Mouse (Mus musculus) heart, postnatal 25 days (tissue): ENCODE data around the gene Chd3. TPM values are rescaled to one million over a fixed set of nuclear protein-coding genes. Genes with fewer than 3 reads are reported as not detected.

ENCODE experiments used
- DNase-seq: peaks from one replicate; pipeline ENCODE4 v3.0.0; 2022; ENCODE audit warnings: low spot score
- intact Hi-C: fragments of 180-260 bp; cut with DNase I; formaldehyde crosslinking; loops from one replicate; pipeline ENCODE4 v1.15.1; 2025
- total RNA-seq, 2 experiments: library from RNA; stranded (reverse); gene quantifications; 2 replicates each; pipeline ENCODE4 v1.2.3; 2021

The Chd3 gene
- total RNA-seq, 2 experiments from 2014 or later, result 26.4 to 27.9 TPM

DNA sequence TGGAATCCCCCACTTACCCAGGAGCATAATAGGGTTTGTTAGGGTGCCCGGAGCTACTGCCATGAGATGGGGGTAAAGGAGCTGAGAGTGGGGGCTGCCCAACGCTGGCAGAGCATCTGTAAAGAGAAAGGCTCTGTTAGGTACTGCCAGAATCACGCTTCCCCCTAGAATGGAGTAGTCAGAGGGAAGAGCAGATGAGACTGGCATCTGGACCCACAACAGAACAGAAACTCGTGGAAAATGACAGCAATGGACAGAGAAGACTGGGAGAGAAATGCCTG, 38.5 kb upstream of the Chd3 start:
- intact Hi-C loops, result loop anchor here (10.0 kb wide), 1 partner anchor 587 kb away; the partner anchor contains the start of genes Gabarap and Phf23

GRCm38 (mm10) chr11:69406867-69407723, 37.9 kb upstream of the Chd3 start:
- intact Hi-C loops, result loop anchor here (10.0 kb wide), 1 partner anchor 588 kb away; the partner anchor contains the start of genes Gabarap and Phf23
- no peak for DNase-seq

More for the DNA sequence above, 38.5 kb upstream of the Chd3 start:
- no peak for DNase-seq

DNA sequence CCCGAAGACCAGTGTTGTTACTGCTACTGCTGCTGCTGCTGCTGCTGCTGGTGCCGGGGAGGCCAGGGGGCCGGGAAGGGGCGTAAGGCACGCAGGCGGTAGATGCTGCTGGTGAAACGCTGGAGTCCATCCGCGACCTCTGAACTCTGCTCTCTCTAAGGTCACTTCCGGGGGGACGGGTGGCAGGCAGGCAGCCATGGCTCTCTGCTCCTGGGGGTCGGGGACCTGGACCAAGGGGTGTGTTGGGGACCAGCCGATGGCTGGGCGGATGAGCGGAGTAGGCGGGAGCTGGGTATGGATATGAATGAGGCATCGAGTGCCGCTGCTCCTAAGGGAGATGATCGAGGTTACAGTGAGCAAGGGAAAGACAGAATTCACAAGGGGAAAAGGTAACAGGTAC, 37.1 kb upstream of the Chd3 start:
- no peak for DNase-seq
- intact Hi-C loops, result loop anchor here (10.0 kb wide), 1 partner anchor 589 kb away; the partner anchor contains the start of genes Gabarap and Phf23

GRCm38 (mm10) chr11:69405397-69406200, 36.4 kb upstream of the Chd3 start:
- no peak for DNase-seq
- intact Hi-C loops, result loop anchor here (10.0 kb wide), 1 partner anchor 589 kb away; the partner anchor contains the start of genes Gabarap and Phf23

DNA sequence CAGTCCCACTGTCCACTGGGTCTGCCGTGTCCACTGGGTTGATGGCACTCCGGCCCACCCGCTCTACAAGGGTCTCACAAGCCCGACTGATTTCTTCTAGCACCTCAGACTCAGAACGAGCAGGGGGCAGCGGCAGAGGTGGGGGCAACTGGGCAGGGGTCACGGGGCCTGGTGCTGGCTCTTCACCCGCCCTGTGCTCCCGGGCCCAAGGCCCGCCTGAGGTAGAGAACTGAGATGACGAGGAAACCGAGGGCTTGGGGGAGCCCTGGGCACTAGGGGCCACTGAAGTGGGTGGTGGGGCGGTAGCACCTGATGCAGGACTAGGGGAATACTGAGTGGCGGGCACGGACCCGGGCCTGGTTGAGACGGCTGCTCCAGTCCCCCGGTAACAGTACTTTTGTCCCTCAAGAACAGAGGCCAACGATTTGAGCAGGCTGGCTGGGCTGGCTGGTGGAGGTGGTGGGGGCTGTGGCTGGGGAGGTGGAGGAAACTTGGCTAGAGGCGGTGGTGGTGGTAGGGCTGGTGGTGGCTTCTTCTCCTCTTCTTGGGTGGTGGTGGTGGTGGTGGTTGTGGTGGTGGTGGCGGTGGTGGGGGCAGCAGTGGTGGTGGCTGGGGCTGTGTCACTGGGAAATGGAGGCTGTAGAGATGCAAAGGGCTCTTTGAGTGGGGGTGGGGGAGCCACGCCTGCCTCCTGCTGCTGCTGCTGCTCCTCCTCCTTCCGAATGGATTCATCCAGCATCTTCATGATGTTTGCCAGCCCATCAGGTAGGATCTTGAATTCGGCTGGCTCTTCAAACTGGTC, 35.6 kb upstream of the Chd3 start:
- intact Hi-C loops, result loop anchor here (10.0 kb wide), 1 partner anchor 590 kb away; the partner anchor contains the start of genes Gabarap and Phf23
- DNase-seq, result no peak

- DNase-seq, result no peak
- intact Hi-C loops, result loop anchor here (10.0 kb wide), 1 partner anchor 591 kb away; the partner anchor contains the start of genes Gabarap and Phf23
Observed at GRCm38 (mm10) chr11:69403691-69404594, 34.7 kb upstream of the Chd3 start.

DNA sequence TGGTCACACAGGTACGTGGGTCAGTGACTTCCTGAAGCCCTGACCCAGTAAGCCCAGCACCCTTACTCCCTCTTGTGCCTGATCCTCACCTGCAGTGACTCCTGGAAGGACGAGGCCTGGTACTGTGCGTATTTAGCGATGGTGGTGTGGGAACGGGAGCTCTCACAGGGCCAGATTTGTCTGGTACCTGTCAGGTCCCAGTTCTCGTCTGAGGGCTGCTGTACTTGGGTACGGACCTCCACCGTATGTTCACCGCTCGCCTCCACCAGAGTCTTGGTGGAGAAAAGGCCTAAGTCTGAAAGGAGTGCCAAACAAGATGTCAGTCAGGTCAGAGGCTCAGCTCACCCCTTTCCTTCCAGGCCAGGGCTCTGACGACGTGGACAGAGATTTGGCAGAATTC, 32.8 kb upstream of the Chd3 start:
- no peak for DNase-seq

GRCm38 (mm10) chr11:69401210-69401637, 32.0 kb upstream of the Chd3 start:
- DNase-seq, result peak; percentile 74
- intact Hi-C loops, result loop anchor here (1.0 to 10.0 kb wide), 2 partner anchors 113 to 594 kb away; partner anchors contain the start of genes Gabarap and Phf23

More for the DNA sequence above, 32.8 kb upstream of the Chd3 start:
- intact Hi-C loops, result loop anchor here (1.0 to 10.0 kb wide), 2 partner anchors 112 to 593 kb away; partner anchors contain the start of genes Gabarap and Phf23

DNA sequence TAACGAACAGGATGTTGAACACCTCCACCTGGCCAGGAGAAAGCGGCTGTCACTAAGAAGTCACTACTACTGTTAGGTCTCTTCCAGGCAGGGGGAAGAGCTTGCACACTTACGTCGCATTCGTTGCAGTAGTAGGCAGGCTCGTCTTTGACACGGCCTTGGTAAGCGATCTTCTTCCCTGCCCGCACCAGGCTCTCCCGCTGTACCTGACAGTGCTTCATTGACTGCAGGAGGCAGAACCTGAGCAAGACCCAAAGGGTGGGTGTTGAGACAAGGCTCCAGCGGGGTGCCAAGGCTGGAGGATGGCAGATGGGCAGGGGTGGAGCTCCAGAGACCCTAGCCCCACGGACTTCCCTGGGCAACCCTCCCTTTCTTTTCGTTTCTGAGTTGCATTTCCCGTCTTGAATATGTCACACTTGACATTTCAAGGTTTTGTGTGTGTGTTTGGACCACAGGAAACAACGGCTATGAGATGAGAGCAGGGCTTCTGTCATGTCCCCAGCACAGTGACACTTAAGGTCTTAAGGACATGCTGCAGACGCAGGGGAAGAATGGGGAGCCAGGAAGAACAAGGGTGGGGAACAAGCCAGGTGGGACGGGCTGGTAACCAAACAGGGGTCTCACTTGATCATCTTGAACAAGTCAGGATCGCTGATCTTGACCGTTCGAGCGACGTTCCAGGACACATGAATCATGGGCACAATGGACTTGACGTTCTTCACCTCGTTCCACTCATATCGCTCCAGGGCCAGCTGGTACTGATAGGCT, 31.1 kb upstream of the Chd3 start:
- no peak for DNase-seq
- intact Hi-C loops, result loop anchor here (1.0 to 10.0 kb wide), 2 partner anchors 32 to 595 kb away; partner anchors contain the start of genes Gabarap and Phf23

DNA sequence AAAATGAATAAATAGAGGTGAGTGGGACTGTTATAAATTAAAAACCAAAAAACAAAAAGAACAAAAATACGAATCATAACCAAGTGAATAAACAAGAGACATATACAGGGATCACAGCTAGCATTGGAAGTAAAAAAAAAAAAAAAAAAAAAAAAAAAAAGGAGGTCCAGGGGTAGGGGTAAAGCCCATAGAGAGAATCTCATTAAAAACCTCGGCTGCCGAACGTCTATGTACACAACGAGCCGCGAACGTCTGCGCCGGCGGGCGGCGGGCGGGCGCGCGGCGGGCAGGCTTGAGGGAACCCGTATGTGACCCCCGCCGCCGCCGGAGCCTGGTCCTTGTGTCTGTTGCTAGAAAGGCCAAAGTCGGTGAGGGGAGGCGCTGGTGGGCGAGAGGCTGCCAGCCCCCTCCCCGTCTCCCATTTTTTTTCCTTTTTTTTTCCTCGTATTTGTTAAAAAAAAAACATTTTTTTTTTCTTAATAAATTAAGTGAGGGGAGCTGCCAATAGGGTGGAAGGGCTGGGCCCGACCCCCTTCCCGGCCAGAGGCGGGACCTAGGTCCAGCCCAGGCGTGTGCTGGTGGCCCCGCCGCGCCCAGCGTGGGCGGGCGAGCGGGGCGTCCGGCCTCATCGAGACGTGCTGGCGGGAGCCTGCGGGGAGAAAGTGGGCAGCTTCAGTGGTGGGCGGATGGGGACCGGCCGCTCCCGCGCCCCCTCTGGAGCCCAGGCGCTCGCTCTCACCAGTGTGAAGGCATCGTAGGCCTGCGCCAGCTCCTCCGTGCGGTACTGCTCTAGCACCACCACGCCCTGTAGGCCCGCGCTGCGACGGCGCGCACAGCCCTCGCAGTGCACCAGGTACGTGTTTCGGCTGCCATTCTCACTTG, 30.2 kb upstream of the Chd3 start:
- no peak for DNase-seq
- intact Hi-C loops, result loop anchor here (1.0 to 10.0 kb wide), 3 partner anchors 33 to 595 kb away; partner anchors contain the start of genes Gabarap, Per1 and Phf23

DNA sequence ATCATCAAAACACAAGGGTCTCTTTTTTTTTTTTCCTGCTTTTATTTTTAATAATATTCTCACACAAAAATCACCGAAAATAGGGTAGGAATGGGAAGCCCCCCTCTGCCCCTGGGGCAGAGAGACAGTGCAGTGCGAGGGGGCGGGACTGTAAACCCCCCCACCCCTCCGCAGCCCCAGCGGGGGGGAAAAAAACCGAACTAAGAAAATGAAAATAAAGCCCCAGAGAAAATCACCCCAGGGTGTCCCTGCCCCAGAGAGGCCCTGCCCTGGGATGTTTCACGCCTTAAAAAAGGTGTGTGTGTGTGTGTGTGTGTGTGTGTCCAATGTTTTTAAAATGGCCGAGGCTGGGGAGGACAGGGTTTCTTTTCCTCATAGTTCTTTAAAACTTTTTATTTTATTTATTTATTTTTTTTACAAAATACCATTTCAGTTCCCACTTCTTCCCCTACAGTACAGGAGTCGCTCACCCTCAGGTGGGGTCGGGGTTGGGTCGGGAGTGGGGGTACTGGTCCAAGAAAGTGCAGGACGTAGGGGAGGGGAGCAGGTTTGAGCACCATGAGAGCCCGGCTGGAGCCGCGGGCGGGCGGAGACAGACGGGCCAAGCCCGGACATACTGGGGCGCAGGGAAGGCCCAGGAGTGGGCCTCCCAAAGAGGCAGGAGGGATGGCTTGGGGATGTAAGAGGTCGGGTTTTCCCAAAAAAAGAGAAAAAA, 29.4 kb upstream of the Chd3 start:
- intact Hi-C loops, result loop anchor here (5.0 kb wide), 1 partner anchor 301 kb away; the partner anchor contains the start of gene Per1

GRCm38 (mm10) chr11:69398059-69398458, 28.9 kb upstream of the Chd3 start, which contains the start of gene Tmem88:
Gene Tmem88 (minus strand): TSS chr11:69398234.
- peak; percentile 61 for DNase-seq

More for the DNA sequence above, 29.4 kb upstream of the Chd3 start:
- DNase-seq, result no peak

DNA sequence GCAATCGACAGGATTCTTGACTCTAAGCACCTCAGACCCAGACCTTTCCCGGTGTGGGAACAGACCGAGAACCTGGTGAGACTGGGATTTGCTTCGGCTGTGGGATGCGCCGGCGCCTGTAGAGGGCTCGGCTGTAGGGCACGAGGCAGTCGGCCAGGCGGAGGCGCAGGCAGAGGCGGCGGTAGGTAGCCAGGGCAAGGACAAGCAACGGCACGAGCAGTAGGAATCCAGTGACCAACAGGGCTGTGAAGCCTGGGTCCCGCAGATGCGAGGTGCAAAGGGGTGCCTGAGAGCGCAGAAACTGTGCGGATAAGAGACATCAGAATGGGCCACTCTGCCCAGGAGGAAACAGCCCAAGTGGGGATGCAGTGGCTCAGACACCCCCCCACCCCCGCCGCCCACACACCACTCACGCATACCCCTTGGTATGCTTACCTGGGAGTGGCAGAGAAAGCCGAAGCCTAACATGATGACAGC, 28.4 kb upstream of the Chd3 start:
- peak; percentile 8 for DNase-seq
- intact Hi-C loops, result loop anchor here (5.0 kb wide), 1 partner anchor 300 kb away; the partner anchor contains the start of gene Per1

More at GRCm38 (mm10) chr11:69398059-69398458, 28.9 kb upstream of the Chd3 start, which contains the start of gene Tmem88:
- intact Hi-C loops, result loop anchor here (5.0 kb wide), 1 partner anchor 301 kb away; the partner anchor contains the start of gene Per1

DNA sequence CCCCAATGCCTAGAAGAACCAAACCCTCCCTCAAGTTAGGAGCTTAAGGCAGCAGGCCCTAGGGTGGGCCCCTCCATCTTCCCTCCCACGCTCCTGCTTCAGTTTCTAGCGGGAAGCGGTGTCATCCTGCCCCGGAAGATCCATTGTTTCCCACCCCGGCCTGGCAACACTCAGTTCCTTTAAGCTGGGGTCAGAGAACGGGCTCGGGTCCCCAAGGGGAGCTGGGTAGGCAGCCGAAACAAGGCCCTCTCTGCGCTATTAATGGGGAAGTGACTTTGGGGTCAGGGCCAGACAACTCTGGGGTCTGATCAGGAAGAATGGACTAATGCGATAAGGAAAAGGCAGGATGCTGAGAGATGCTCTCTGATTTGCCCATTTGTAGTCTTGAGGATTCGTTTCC, 27.6 kb upstream of the Chd3 start:
- intact Hi-C loops, result loop anchor here (5.0 kb wide), 1 partner anchor 299 kb away; the partner anchor contains the start of gene Per1
- peak; percentile 76 for DNase-seq
